Mouse (Mus musculus) C2C12 (cell line): ENCODE results near the gene Psme2. TPM values are rescaled to one million over a fixed set of nuclear protein-coding genes. Genes with fewer than 3 reads are reported as not detected.

ENCODE experiments used
- H3K27me3 ChIP-seq: one replicate; pipeline ENCODE4 v1.6.1; 2011; ENCODE audit not compliant: control insufficient read depth, insufficient read depth, insufficient read length
- H3K36me3 ChIP-seq: one replicate; pipeline ENCODE4 v1.6.1; 2011; ENCODE audit not compliant: control insufficient read depth, insufficient read depth
- H3K4me3 ChIP-seq: one replicate; pipeline ENCODE4 v1.5.1; 2011; ENCODE audit warnings: mild to moderate bottlenecking, control low read depth; ENCODE audit not compliant: poor library complexity, insufficient read depth, severe bottlenecking
- H3K79me2 ChIP-seq: one replicate; pipeline ENCODE4 v1.6.1; 2011; ENCODE audit not compliant: control insufficient read depth, insufficient read depth
- H3K79me3 ChIP-seq: one replicate; pipeline ENCODE4 v1.6.1; 2011; ENCODE audit warnings: low read depth, control low read depth
- H3ac ChIP-seq: one replicate; pipeline ENCODE3; 2011; ENCODE audit warnings: low read depth; ENCODE audit not compliant: control insufficient read depth, insufficient read length
- CEBPB ChIP-seq: IDR thresholded peaks from one replicate; pipeline ENCODE4 v1.6.1; 2011; ENCODE audit warnings: low read depth, mild to moderate bottlenecking, control low read depth, moderate library complexity
- CTCF ChIP-seq: IDR thresholded peaks from one replicate; pipeline ENCODE4 v1.5.1; 2011; ENCODE audit not compliant: control insufficient read depth, insufficient read depth, insufficient read length
- FOSL1 ChIP-seq: IDR thresholded peaks from one replicate; pipeline ENCODE4 v1.8.0; 2011; ENCODE audit warnings: mild to moderate bottlenecking, low read length; ENCODE audit not compliant: poor library complexity, insufficient read depth, severe bottlenecking
- MAX ChIP-seq: IDR thresholded peaks from one replicate; pipeline ENCODE4 v1.6.1; 2011; ENCODE audit warnings: mild to moderate bottlenecking, control low read depth
- MYOD1 ChIP-seq: IDR thresholded peaks from one replicate; pipeline ENCODE4 v1.6.1; 2011; ENCODE audit warnings: low read depth; ENCODE audit not compliant: control insufficient read depth, insufficient read length
- MYOG ChIP-seq: IDR thresholded peaks from one replicate; pipeline ENCODE4 v1.6.1; 2011; ENCODE audit not compliant: control insufficient read depth, insufficient read length; ENCODE audit errors: extremely low read depth
- USF1 ChIP-seq: IDR thresholded peaks from one replicate; pipeline ENCODE4 v1.6.1; 2011; ENCODE audit warnings: low read depth, mild to moderate bottlenecking, control low read depth, moderate library complexity
- polyA plus RNA-seq: library from polyadenylated mRNA; unstranded; fragments of >200 nt; fragmentation: generic; extraction: Trizol; gene quantifications from one replicate; pipeline ENCODE4 v1.2.1, GENCODE M21; 2012; ENCODE audit warnings: missing spikeins

Psme2 gene
- polyA plus RNA-seq, 1 experiment: 110 TPM

DNA sequence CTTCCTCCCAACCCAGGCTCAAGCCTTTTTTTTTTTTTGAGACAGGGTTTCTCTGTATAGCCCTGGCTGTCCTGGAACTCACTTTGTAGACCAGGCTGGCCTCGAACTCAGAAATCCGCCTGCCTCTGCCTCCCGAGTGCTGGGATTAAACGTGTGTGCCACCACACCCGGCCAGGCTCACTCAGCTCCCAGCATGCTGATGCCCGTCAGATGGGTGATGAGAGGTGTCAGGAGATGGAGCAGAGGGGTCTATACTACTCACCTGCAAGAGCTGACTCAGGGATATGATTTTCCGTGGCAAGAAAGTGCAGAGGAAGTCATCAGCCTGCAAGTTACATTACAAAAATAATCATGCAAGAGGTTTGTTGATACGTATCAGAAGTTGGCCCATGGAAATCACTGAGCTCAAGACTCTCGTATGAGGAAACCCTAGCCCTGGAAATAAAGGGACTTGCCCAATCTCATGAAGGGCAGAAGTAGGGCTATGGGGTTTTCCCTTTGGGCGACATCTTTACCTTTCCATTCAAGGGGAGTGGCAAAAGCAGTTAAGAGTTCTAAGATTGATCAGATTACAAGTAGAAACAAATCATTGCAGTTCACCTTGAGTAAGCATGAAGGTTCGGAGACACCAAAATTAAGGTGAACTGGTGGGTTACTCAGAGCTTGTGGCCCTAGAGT is 1.0 kb downstream of the Psme2 start:
- no peak for TF ChIP-seq MYOD1
- TF ChIP-seq MYOG: no peak
- no peak for TF ChIP-seq CTCF
- no peak for TF ChIP-seq CEBPB
- no peak for TF ChIP-seq MAX
- no peak for TF ChIP-seq FOSL1
- Histone ChIP-seq H3ac (peak overlapping the region; percentile 74), H3K27me3 (no peaks in the 10 kb centered on the region), H3K36me3 (peaks cover 22% of the 10 kb centered on the region), H3K4me3 (peak overlapping the region; percentile 89), H3K79me3 (peaks cover 23% of the 10 kb centered on the region), H3K79me2 (peaks cover 44% of the 10 kb centered on the region)

DNA sequence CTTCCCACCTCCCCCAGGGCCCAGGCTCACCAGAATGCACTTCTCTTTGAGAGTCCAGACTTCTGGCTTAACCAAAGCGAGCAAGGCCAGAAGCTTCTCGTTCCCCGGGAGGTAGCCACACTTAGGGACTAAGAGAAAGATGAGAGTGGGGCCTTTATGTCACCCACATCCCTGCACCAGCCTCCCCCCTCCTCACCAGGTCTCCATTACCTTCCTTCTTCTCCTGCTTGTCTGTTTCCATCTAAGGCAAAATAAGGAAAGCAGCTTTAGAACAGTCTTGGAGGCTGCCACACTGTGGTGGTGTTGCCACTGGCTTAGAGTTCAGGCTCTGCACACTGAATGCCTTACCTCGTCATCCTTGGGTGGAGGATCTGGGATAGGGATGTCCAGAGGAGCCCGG is 1.6 kb downstream of the Psme2 start:
- Histone ChIP-seq H3K36me3 (peaks cover 16% of the 10 kb centered on the region), H3K79me2 (peaks cover 43% of the 10 kb centered on the region), H3K79me3 (peaks cover 23% of the 10 kb centered on the region), H3ac (no peak overlapping the region), H3K27me3 (no peaks in the 10 kb centered on the region), H3K4me3 (no peak overlapping the region)
- TF ChIP-seq MYOG: no peak
- no peak for TF ChIP-seq MAX
- TF ChIP-seq MYOD1: no peak
- TF ChIP-seq USF1: no peak

DNA sequence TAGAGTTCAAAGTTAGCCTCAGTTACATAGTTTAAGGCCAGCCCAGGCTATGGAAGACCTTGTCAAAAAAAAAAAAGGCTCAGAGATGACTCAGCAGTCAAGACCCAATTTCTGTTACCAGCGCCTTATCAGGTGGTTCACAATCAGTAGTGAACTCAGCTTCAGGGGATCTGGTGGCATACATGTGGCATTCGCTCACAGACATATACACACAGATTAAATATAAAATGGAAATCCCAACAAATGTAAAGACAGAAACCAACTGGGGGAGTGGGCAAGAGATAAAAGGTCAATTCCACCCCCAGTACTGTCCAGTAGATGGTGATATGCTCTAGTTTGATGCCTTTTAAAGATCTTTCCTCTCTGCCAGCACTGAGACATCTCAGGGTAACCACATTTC is 4.8 kb downstream of the Psme2 start:
- H3ac ChIP-seq: no peak overlapping the region

DNA sequence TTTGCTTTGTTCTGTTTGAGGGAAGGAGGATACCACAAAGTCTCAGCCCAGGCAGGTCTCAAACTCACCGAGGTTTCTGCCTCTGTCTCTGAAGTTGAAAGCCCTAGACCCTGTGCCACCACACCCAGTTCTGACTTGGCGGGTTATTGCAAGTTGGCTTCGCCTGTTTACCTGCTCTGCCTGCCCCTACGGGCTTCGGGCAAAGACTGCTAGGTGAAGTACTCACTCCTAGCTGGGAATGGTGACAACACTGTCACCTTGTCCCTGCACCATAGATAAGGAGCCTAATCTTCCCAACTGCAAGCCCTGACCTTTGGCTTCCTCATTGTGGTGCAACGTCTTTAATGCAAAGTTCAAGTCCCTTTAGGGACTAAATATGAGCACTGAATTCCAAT is 5.3 kb downstream of the Psme2 start:
- peaks cover 13% of the 10 kb centered on the region for H3K36me3 ChIP-seq
- H3K79me3 ChIP-seq: peaks cover 5% of the 10 kb centered on the region
- no peaks in the 10 kb centered on the region for H3K27me3 ChIP-seq
- no peak overlapping the region for H3ac ChIP-seq
- TF ChIP-seq CEBPB (no peak), CTCF (no peak), FOSL1 (no peak), MYOD1 (no peak), MAX (no peak), USF1 (no peak), MYOG (no peak)
- no peak overlapping the region for H3K4me3 ChIP-seq
- H3K79me2 ChIP-seq: peaks cover 15% of the 10 kb centered on the region

More for the DNA sequence above, 4.8 kb downstream of the Psme2 start:
- Histone ChIP-seq H3K79me3 (peaks cover 5% of the 10 kb centered on the region), H3K4me3 (no peak overlapping the region), H3K27me3 (no peaks in the 10 kb centered on the region), H3K79me2 (peaks cover 16% of the 10 kb centered on the region), H3K36me3 (peaks cover 13% of the 10 kb centered on the region)
- TF ChIP-seq USF1: no peak
- TF ChIP-seq MAX: no peak
- TF ChIP-seq MYOD1: no peak
- no peak for TF ChIP-seq FOSL1
- no peak for TF ChIP-seq CTCF
- no peak for TF ChIP-seq MYOG
- no peak for TF ChIP-seq CEBPB

DNA sequence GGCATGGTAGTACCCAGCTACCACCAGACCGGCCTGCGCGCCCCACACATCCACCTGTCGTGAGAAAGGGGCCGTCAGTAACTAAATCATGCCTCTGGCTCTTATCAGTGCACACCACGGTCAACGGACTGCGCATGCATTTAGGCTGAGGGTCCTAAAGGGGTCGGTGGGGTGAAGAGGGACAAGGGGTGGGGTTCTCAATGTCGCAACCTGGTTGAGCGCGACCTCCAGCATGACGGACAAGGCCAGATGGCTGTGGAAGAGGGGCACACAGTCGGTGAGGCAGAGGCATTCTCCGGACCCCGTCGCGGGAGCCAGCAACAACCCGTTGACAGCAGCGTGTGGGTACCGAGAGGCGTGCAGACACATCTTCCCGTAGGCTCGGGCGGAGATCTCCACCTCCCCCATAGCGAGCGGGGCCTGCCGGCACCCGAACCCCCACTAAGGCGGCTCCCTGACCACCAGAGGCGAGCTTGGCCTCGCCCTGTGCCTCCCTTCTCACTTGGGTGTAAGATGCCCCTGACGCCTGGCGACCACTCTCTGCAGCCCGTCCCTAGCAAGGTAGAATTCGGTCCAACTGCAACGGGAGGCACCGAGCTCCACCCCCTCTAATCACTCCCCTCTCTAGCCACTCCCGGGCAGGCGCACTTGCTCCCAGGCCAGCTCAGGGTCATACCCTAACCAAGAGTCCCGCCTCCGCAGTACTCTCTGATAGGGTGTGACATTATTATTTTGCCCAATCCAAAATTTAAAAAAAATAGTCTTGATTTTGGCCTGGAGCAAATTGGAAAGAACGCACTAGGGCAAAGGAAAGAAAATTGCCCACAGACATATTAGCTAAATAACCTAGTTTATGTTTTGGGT is 6.0 kb downstream of the Psme2 start, which contains the start of gene Emc9:
Gene Emc9 (minus strand): TSS at position 601 of the 864 bp plus-strand sequence.
- Histone ChIP-seq H3K27me3 (no peaks in the 10 kb centered on the region), H3K4me3 (peak within 1 kb of the TSS; percentile 41), H3K79me2 (peaks cover 9% of the 10 kb centered on the region), H3K36me3 (peaks cover 13% of the 10 kb centered on the region), H3K79me3 (no peaks in the 10 kb centered on the region), H3ac (peak within 1 kb of the TSS; percentile 79)
- TF ChIP-seq CTCF (no peak), MYOD1 (no peak), MYOG (no peak), CEBPB (no peak), MAX (no peak), USF1 (no peak), FOSL1 (no peak)
